Mouse (Mus musculus) lung, postnatal 36 days (tissue): ENCODE data around the gene Phf7.
A peak's percentile ranks its signal among the peaks of the same experiment; 100 is the strongest.

Experiments
- DNase-seq: peaks from one replicate; pipeline ENCODE4 v3.0.0; 2022; ENCODE audit warnings: mixed read lengths

Gene Phf7

GRCm38 (mm10) chr14:31232404-31233069 is 18.6 kb downstream of the Phf7 start:
- DNase-seq, result peak; percentile 33

GRCm38 (mm10) chr14:31230442-31230841 is 20.7 kb downstream of the Phf7 start:
- no peak for DNase-seq

GRCm38 (mm10) chr14:31228234-31228633 is 22.9 kb downstream of the Phf7 start:
- DNase-seq, result peak; percentile 83

- no peak for DNase-seq
Observed at GRCm38 (mm10) chr14:31226978-31227377, 24.1 kb downstream of the Phf7 start.

- peak; percentile 90 for DNase-seq
Observed at GRCm38 (mm10) chr14:31217666-31218065, 33.5 kb downstream of the Phf7 start, which contains the start of gene Sema3g. Gene Sema3g, plus strand, starts transcription at chr14:31217860.

GRCm38 (mm10) chr14:31216846-31217245 is 34.3 kb downstream of the Phf7 start, which contains the start of gene Nisch:
Gene Nisch, minus strand, starts transcription at chr14:31216946.
- no peak for DNase-seq

GRCm38 (mm10) chr14:31215157-31216002 is 35.7 kb downstream of the Phf7 start:
- peak; percentile 92 for DNase-seq

- DNase-seq, result no peak
Observed at GRCm38 (mm10) chr14:31214684-31215083, 36.4 kb downstream of the Phf7 start.

- DNase-seq, result no peak
Observed at GRCm38 (mm10) chr14:31213868-31214267, 37.2 kb downstream of the Phf7 start.

- DNase-seq, result no peak
Observed at GRCm38 (mm10) chr14:31212499-31212898, 38.6 kb downstream of the Phf7 start.

GRCm38 (mm10) chr14:31211854-31212253 is 39.3 kb downstream of the Phf7 start:
- DNase-seq, result no peak

- DNase-seq, result no peak
Observed at GRCm38 (mm10) chr14:31209133-31209557, 42.0 kb downstream of the Phf7 start.

GRCm38 (mm10) chr14:31208084-31208483 is 43.0 kb downstream of the Phf7 start, which contains the start of gene Tnnc1:
Gene Tnnc1, plus strand, starts transcription at chr14:31208312.
- no peak for DNase-seq

- no peak for DNase-seq
Observed at GRCm38 (mm10) chr14:31207070-31207830, 43.9 kb downstream of the Phf7 start.

- peak; percentile 98 for DNase-seq
Observed at GRCm38 (mm10) chr14:31206472-31206981, 44.6 kb downstream of the Phf7 start.

- DNase-seq, result no peak
Observed at GRCm38 (mm10) chr14:31205562-31206467, 45.3 kb downstream of the Phf7 start.

GRCm38 (mm10) chr14:31205244-31205561 is 45.9 kb downstream of the Phf7 start:
- DNase-seq, result no peak

GRCm38 (mm10) chr14:31204844-31205243 is 46.3 kb downstream of the Phf7 start:
- DNase-seq, result no peak

GRCm38 (mm10) chr14:31200038-31200437 is 51.1 kb downstream of the Phf7 start:
- no peak for DNase-seq

- no peak for DNase-seq
Observed at GRCm38 (mm10) chr14:31199599-31199998, 51.5 kb downstream of the Phf7 start.

GRCm38 (mm10) chr14:31197547-31198516 is 53.3 kb downstream of the Phf7 start:
- DNase-seq, result peak; percentile 57
